Mouse (Mus musculus) olfactory bulb, adult 2 months (tissue): ENCODE data around the gene Fam3c. TPM values are rescaled to one million over a fixed set of nuclear protein-coding genes. Genes with fewer than 3 reads are reported as not detected.

ENCODE experiments used
- H3K27ac ChIP-seq: fragments of 200-500 bp; 2 replicates; pipeline ENCODE4 v1.5.1; 2012; ENCODE audit warnings: low read depth, low read length; ENCODE audit not compliant: insufficient read depth
- H3K4me1 ChIP-seq: fragments of 200-500 bp; 2 replicates; pipeline ENCODE4 v1.6.1; 2012; ENCODE audit warnings: low read length; ENCODE audit not compliant: control insufficient read depth, insufficient read depth
- H3K4me3 ChIP-seq: fragments of 200-500 bp; 2 replicates; pipeline ENCODE4 v1.5.1; 2012; ENCODE audit warnings: mild to moderate bottlenecking, low read depth, low read length, moderate library complexity; ENCODE audit not compliant: insufficient read depth
- CTCF ChIP-seq: fragments of 200-500 bp; IDR thresholded peaks from 2 replicates; pipeline ENCODE4 v1.5.1; 2012; ENCODE audit warnings: low read depth, mild to moderate bottlenecking, low read length, moderate library complexity; ENCODE audit not compliant: insufficient read depth
- POLR2A ChIP-seq: fragments of 200-500 bp; IDR thresholded peaks from 2 replicates; pipeline ENCODE4 v1.6.1; 2012; ENCODE audit warnings: mild to moderate bottlenecking, low read depth, low read length, moderate library complexity; ENCODE audit not compliant: insufficient read depth
- WGBS: fragments of 180-500 bp; shearing (Covaris S2); methylation state at CpG from one replicate; pipeline ENCODE4 v1.1.7; 2018; 5-methylcytosine and 5-hydroxymethylcytosine counted together
- polyA plus RNA-seq: library from polyadenylated mRNA; stranded (reverse); fragments of >200 nt; gene quantifications from 2 replicates; pipeline ENCODE4 v1.2.4, GENCODE M21; 2012; ENCODE audit warnings: low replicate concordance; ENCODE audit not compliant: missing spikeins, insufficient read depth, insufficient read length

Fam3c gene
- polyA plus RNA-seq, 1 experiment, result not detected

DNA sequence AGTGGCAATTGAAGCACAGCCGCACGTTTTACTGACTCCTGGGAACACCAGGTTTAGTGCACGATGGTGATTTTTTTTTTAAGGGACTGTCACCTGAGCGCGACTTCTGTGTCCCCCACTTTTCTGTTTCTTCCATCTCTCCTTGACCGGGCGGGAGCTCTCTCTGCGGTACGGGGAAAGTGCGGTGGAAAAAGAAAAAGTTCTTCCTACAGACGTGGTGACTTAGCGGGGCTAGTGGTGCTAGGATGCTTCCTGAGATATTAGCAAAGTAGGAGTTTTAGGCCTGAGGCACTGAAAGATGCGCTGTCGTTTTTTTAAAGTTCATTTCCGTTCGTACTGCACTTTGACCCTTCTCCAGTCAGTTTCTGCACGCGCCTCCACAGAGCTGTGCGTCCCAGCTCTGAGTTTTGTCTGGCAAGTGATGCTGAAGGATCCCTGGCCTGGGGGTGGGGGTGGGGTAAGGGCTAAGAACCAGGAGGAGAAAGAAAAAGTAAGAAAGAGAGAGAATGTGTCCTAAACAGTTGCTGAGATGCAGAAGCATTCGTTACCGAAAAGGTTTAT lies 66.5 kb downstream of the Fam3c start:
- TF ChIP-seq CTCF (no peak), POLR2A (no peak)
- 8% methylated on average over 21 of the region's 21 CpGs for WGBS
- H3K27ac ChIP-seq, result no peak overlapping the region
- peaks cover 20% of the 10 kb centered on the region for H3K4me1 ChIP-seq
- no peak overlapping the region for H3K4me3 ChIP-seq

DNA sequence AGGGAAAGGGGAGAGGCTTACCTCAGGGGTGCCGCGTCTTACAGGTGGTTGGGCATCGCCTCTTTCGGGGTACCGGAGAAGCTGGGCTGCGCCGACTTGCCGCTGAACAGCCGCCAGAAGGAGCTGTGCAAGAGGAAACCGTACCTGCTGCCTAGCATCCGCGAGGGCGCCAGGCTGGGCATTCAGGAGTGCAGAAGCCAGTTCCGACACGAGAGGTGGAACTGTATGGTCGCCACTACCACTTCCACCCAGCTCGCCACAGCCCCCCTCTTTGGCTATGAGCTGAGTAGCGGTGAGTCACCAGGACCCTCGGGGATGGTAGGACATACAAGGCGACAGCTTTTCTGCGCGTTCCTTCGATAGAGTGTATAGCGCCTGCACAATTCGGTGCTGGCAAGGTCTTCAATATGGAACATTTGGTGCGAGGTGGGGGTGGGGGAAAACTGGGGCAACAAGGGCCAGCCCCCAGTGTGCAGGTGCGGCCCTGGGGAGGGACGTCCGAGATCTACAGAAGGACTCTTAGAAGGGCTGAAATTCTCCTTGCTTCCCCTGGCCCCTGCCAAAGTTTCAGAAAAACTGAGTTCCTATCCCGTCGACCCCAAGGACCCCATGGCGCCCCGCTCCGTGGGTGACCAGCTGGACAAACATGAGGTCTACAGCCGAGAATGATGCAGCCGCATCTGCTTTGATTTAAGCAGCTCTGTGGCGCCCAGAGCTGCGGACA lies 67.1 kb downstream of the Fam3c start:
- TF ChIP-seq POLR2A (no peak), CTCF (no peak)
- Histone ChIP-seq H3K4me1 (peaks cover 20% of the 10 kb centered on the region), H3K4me3 (peak overlapping the region; percentile 31), H3K27ac (no peak overlapping the region)
- 1% methylated on average over 38 of the region's 38 CpGs for WGBS

DNA sequence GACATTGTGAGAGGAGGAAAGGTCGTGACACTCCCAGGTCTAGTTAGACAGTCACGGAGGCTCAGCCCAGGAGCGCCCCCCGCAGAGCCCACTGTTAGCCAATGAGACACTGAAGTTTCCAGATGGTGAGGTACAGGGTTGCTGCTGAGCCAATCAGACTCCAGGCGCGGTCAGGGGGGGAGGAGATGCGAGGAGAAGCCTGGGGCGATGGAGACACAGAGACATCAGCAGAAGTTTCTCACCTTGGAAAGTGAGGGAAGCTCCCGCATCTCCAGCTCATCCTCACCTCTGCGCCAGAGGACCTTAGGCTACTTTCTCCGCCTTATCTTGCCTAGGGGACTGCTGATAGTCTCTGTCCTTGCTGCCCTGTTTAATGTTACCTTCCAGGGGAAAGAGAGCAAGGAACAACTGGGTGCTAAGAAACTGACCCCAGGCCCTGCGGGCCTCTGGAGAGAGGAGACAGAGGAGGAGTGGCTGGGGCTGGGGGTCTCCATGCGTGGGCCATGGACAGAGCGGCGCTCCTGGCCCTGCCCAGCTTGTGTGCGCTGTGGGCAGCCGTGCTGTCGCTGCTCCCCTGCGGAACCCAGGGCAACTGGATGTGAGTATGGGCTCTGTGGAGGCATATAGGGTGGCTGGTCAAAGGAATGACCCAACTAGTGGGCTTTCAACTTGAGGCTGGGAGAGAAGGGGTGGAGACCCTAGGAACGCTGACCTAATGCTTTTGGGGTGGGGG lies 67.9 kb downstream of the Fam3c start, which contains the start of gene Wnt16:
Gene Wnt16, plus strand, starts transcription at position 224 of the 733 bp plus-strand sequence.
- no peak for TF ChIP-seq POLR2A
- no peak for TF ChIP-seq CTCF
- Histone ChIP-seq H3K4me1 (peaks cover 20% of the 10 kb centered on the region), H3K27ac (no peak within 1 kb of the TSS), H3K4me3 (peak within 1 kb of the TSS; percentile 31)
- WGBS, result 5% methylated on average over 20 of the region's 20 CpGs

DNA sequence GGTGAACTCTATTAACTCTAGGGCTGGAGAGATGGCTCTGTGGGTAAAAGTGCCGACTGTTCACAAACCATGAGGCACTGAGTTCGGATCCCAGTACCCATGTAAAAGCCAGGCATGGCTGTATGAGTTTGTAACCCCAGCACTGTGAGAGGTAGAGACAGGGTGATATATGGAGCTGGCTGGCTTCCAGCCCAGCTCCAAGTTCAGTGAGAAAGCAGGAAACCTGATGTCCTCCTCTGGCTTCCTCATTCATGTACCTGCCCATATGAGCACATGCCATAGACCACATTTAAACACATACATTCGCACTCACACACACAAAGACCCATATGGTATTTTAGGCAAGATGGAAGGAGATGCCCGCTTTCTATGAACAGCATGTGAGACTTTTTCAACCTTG lies 73.6 kb downstream of the Fam3c start:
- Histone ChIP-seq H3K4me1 (peaks cover 3% of the 10 kb centered on the region; the same call in 1 of the 2 replicates), H3K4me3 (no peak overlapping the region), H3K27ac (no peak overlapping the region)
- TF ChIP-seq CTCF (no peak), POLR2A (no peak)
- 94% methylated on average over 4 of the region's 4 CpGs for WGBS

DNA sequence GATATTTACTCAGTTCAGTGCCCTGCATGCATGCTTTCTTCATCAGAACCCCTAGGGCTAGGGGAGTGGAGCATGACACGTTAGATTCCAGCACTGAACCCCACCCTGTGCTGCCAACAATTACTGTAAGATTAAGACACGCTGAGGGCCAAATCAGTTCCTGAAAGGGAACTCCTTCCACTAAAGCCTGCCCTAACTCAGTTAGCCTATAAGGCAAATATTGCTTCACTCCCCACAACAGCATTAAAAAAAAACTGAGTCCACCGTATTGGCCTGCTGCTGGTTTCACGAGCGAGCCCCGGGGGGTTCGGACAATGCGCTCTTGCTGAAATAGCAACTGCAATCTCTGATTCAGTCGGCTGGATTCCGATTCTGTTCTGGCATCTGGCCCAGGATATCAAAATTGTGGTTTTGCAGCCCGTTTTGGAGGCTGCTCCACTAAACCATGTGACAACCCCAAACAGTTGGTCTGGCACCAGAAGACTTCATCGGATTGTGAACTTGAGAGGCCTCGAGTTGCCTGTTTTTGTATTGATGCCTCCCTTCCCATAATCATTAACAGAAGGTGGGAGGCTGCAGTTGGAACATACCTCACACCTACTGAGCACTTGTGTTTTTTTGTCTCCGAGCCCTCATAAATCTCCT lies 75.7 kb downstream of the Fam3c start:
- peaks cover 3% of the 10 kb centered on the region; the same call in 1 of the 2 replicates for H3K4me1 ChIP-seq
- no peak overlapping the region for H3K4me3 ChIP-seq
- 24% methylated on average over 14 of the region's 14 CpGs for WGBS
- TF ChIP-seq CTCF (no peak), POLR2A (no peak)
- no peak overlapping the region for H3K27ac ChIP-seq

GRCm38 (mm10) chr6:22277941-22278340 lies 78.1 kb downstream of the Fam3c start:
- Histone ChIP-seq H3K27ac (no peak overlapping the region), H3K4me3 (no peak overlapping the region), H3K4me1 (peaks cover 3% of the 10 kb centered on the region; the same call in 1 of the 2 replicates)
- 93% methylated on average over 3 of the region's 3 CpGs for WGBS
- TF ChIP-seq CTCF (no peak), POLR2A (no peak)

DNA sequence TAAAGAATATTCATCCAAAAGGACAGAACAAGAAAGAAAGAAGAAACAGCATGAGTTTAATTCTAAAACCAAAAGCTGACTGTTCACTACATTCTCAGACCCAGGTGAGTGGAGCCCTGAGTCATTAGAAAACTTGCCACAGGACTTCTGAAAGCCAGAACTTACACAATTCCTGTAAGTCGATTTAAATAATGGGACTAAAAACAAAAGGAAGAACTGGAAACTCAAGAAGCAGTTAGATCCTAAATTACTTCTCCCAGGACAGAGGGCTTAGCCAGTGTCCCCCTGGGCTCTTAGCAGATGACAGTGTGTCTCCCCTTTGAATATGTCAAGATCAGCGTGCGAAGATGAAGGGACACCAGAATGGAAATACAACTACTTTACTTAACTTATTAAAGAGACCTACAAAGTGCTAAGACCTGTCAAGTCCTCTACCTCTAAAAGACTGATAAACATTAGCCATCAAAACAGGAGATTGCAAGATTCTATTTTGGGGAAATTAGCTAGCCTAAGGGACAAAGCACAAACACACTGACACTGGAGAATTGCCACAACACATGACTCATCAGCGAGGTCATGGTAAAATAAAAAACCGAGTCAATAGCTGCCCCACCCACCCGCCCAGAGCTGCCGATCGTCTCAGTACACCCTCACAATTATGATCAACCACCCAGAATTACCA lies 86.1 kb downstream of the Fam3c start:
- Histone ChIP-seq H3K27ac (no peak overlapping the region), H3K4me1 (no peaks in the 10 kb centered on the region), H3K4me3 (no peak overlapping the region)
- no peak for TF ChIP-seq POLR2A
- TF ChIP-seq CTCF, result no peak
- 50% methylated on average over 8 of the region's 8 CpGs for WGBS

GRCm38 (mm10) chr6:22268677-22269076 lies 87.4 kb downstream of the Fam3c start:
- Histone ChIP-seq H3K27ac (no peak overlapping the region), H3K4me1 (no peaks in the 10 kb centered on the region), H3K4me3 (no peak overlapping the region)
- TF ChIP-seq CTCF (no peak), POLR2A (no peak)
